Mouse (Mus musculus): ENCODE measurements around the gene Hist1h4a.

DNA sequence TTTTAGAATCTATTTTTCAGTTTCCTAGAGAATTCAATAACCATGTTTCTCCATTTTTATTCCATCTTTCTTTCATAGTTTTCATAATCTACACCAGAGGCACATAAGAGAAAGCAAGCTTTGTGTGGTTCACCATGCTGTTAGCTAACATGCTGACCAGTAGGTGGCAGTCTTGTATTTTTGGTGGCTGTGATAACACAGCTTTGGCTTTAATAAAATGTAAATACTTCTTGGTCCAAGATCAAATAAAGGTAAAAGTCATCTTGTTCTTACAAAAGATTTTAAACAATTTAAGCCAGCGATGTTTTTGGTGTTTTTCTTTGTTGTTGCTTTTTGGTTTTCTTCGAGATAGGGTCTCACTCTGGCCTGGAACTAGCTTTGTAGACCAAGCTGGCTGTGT lies 31.5 kb upstream of the Hist1h4a start:
- TF ChIP-seq TAL1 (IDR thresholded peaks at IDR 0.05; ENCODE audit: low read length), result no peak
- no peak for TF ChIP-seq GATA1 (IDR thresholded peaks at IDR 0.05; ENCODE audit: low read length)

Measured in erythroblast, embryonic 14.5 days (primary cell).